Mouse (Mus musculus) layer of hippocampus, adult 9-10 months (tissue): ENCODE measurements at regions not wholly inside any gene's neighbourhood (a gene's known extent, or its start where the extent isn't known, plus 50 kb on each side); places are given as distances from the start of the nearest gene placed in this dataset.

Experiments
- DNase-seq: peaks from one replicate; pipeline ENCODE4 v3.0.0; 2022; ENCODE audit warnings: low spot score

DNA sequence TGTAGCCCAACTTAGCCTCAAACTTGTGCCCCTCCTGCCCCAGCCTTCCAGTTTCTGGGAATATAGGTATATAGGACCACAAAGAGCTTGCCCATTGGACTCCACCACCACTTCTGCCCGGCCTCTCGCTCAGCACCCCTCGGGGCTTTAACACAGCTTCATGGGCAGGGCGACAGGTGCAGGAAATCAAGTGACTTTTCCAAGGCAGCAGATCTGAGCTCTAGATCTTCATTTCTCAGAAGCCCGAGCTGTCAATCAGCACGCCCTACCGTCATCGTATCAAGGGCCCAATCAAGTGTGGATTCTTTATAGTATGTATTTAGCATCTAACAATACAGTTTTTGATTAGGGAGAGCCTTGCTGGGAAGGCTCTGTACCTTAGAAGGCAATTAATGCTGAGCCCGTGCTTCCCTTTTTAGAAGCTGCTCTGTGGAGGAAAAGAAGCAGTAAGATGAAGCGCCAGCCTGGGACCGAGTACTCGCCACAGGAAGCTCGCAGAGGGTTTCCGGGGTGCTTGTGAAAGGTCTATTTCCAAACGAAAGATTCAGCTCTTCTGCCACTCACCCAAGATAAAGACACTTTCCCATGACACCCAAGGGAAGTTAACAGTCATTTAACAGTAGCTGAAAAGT is 56.9 kb upstream of the E2f3 start:
- no peak for DNase-seq

DNA sequence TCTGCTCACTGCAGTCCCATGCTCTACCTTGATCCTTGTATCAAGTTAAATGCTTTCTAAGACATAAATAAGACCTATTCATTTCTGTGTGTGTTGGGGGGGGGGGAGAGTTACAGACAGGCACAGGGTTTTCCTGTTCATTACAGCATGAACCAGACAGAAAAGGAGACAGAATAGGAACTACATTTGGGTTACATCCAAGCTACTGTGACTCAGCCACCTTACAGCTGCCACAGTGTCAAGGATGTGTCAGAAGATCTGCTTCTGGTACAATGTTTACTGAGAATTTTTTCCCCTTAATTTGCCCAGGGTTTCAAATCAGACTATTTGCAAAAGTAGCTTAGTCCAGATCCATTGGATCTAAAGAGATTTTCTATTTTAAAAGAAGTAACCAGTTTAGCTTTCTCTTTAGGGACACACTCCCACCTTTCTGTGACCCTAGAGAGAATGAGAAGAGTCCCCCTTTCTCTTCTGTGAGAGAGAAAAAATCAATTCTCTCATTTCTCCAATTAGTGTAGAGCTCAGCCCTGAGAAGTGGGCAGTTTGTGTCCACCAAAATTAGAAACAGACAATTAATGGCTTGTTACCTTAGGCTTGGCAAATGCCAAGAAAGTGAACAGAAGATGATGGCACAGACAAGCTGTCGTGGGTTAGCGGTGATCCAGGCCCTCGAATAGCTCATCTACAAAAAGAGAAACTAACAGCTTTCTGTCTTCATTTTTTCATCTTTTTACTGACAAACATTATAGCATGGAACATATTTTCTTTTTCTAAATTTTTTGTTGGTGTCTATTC is 55.8 kb upstream of the E2f3 start:
- no peak for DNase-seq

DNA sequence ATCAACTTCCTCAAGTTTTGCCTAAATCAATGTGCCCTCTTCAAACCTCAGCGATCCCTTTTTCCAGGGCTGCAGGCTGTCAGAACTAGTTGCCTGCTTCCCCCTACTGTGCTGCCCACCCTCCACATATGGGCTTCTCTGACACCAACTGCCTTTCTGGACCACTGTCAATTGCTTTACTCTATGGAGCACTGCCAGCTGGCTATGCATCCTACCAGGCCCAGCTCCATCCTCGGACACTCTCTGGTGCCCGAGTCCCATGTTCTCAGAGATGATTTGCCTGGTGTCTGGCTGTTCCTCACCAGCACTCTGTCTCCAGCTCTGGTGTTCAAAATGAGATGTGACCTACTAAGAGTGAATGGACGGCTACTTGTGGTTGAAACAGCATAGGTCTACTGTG is 54.4 kb upstream of the E2f3 start:
- no peak for DNase-seq

DNA sequence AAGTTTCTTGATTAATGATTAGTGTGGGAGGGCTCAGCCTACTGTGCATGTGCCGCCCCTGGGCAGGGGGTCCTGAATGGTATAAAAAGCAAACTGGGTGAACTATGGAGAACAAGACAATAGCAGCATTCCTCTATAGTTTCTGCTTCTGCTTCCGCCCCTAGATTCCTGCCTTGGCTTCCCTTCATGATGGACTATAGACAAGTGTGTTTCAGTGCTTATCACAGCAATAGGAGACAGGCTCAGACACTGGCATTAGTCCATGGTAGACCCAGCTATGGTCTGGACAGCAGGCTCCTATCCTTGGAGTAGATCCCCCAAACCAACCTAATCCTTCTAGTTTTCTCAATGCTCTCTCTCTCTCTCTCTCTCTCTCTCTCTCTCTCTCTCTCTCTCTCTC is 53.9 kb upstream of the E2f3 start:
- no peak for DNase-seq

DNA sequence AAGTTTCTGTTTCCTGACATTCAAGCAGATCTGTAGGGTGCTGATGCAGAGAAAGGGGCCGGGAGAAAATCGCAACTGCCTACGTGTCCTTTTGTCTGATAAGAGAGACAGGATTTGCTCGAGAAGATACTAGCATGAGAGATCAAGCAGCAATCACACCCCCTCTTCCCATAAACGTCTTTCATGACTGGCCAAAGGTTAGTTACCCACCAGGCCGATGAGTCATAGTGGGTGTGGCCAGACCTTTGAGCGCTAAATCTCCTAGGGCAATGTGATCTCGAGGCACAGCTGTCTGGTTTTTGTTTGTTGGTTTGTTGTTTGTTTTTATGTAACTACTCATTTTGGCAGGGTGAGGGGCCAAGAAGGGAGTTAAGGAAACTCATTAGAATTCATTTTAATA is 50.7 kb upstream of the E2f3 start:
- no peak for DNase-seq

DNA sequence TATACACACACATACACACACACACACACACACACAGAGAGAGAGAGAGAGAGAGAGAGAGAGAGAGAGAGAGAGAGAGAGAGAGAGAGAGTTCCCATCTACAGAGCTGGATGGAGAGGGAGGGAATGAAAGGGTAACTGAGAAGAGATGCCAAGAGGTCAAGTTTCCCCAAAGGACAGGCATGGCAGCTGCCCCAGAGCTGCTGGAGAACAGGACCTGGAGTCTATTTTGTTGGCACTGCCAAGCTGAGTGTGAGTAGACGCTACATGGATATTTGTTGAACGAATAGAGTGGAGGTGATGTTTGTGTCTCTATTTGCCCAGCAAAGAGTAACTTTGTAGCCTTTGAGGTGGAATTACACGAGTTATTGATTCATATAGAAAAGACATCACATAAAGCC is 50.2 kb upstream of the E2f3 start:
- DNase-seq: no peak
